Mouse (Mus musculus) c-Kit-positive CD71-positive TER-119-negative erythroid progenitor cells, embryonic 14.5 days (primary cell): ENCODE measurements around the gene Naip2.
"Not testable (repeated sequence)": the region's sequence is repeated elsewhere in the genome, so short reads cannot be mapped to it uniquely, and the experiment has no call there.

ENCODE experiments used
- DNase-seq: peaks from one replicate; pipeline ENCODE4 v3.0.0-alpha.2; 2013; ENCODE audit warnings: low read depth

The Naip2 gene

DNA sequence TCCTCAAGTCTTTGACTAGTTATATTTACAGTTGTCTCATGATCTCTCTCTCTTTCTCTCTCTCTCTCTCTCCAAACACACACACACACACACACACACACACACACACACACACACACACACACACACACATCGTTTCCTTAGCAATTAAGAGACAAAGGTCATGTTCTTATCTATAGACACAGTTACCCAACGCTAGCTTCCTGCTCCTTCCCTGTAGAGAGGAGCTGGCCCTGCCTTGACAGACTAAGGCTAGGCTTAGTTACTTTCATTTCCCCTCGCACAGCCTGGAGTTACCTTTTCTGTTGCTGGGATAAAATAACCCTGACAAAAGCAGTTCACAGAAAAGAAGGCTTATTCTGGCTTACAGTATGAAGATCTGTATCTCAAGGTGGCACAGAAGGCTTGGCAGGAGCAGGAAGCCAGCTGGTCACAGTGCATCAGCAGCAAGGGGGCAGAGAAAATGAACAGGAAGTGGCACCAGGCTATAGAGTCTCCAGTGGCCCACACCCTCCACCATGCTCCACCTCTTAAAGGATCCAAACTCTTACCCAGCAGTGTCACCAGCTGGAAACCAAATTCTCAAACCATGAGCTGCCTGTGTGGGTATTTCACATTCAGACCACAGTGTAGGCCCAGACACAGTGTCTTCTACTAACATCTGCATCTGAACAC lies at the start of gene Naip2:
TSS of gene Naip2 (minus strand) at position 434 of the 675 bp plus-strand sequence.
- DNase-seq = not testable (repeated sequence)

DNA sequence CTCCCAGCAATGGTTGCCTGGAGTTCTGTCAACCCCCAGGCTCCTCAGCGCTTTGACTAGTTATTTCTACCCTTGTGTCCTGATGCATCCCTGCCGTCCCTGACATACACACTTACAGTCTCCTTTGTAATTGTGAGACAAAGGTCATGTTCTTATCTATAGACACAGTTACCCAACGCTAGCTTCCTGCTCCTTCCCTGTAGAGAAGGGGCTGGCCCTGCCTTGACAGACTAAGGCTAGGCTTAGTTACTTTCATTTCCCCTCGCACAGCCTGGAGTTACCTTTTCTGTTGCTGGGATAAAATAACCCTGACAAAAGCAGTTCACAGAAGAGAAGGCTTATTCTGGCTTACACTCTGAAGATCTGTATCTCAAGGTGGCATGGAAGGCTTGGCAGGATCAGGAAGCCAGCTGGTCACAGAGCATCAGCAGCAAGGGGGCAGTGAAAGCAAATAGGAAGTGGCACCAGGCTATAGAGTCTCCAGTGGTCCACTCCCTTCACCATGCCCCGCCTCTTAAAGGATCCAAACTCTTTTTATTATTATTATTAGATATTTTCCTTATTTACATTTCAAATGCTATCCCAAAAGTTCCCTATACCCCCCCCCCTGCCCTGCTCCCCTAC lies 45.1 kb upstream of the Naip2 start:
- DNase-seq = not testable (repeated sequence)

DNA sequence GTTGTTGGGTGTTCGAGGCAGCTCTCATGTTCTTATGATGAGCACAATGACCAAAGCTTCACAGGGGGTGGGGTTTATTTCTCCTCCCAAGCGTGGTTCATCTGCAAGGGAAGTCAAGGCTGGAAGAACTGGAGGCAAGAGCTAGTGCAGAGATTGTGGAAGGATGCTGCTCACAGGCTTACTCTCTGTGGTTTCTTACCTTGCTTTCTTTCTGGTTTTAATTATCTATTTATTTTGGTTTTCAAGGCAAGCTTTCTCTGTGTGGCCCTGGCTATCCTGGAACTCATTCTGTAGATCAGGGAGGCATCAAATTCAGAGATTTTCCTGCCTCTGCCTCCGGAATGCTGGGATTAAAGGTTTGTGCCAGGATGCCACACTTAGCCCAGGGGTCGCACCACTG lies 44.3 kb upstream of the Naip2 start, which contains the start of gene Naip5:
TSS of gene Naip5 (minus strand) at position 101 of the 400 bp plus-strand sequence.
- DNase-seq = not testable (repeated sequence)

- DNase-seq = no peak
Observed at GRCm38 (mm10) chr13:100243702-100244101, 41.8 kb upstream of the Naip2 start.

GRCm38 (mm10) chr13:100213683-100214082 lies 11.8 kb upstream of the Naip2 start:
- DNase-seq = not testable (repeated sequence)

GRCm38 (mm10) chr13:100210540-100210939 lies 8.6 kb upstream of the Naip2 start:
- DNase-seq = peak; percentile 53

DNA sequence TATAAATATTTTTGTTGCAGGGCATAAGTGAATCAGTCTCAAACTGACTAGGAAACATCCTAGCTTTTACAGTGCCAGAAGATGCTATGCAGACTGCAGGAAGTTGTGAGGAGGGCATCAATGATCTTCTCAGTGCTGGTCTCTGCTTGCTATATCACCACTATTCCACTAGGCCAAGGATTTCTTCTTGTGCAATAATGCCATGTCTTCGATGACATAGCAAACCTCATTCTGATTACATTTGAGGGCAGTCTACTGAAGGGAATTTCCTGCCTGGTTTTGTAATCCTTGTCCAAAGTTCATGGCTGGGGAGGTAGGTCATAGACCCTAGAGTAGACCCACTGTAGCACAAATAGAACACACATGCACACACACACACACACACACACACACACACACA lies 1.4 kb upstream of the Naip2 start:
- DNase-seq = no peak

DNA sequence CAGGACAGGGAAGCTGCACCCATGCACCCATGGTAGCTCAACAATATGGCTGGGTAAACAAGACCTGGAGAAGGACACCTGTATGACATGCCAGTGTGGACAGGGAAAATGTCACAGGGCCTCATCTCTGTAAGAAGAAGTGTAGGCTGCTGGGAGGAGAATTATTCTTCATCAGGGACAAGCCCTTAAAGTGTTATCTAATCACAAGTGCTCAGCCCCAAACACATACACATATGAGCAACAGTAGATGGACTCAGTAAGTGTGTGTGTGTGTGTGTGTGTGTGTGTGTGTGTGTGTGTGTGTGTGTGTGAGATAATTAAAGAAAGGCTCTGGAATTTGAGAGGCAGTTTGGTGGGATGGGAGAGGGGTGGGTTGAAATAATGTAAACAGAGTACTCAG lies 1.1 kb downstream of the Naip2 start:
- DNase-seq = no peak

- no peak for DNase-seq
Observed at GRCm38 (mm10) chr13:100195421-100195820, 6.5 kb downstream of the Naip2 start.

- not testable (repeated sequence) for DNase-seq
Observed at GRCm38 (mm10) chr13:100183111-100183510, 18.8 kb downstream of the Naip2 start.

DNA sequence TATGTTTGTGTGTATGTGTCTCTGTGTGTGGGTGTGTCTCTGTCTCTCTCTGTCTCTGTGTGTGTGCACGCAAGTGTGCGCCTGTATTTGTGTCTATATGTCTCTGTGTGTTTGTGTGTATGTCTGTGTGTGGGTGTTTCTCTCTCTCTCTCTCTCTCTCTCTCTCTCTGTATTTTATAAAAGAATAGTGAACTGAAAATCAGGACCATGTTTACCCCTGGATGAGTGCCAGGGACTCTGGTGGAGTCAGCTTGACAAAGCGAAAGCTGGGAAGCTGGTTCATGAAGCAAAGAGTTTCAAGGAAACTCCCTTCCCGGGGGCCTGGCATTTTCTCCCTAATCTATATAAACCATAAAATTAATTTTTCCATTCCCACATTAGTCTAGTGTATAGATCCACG lies 27.5 kb downstream of the Naip2 start:
- not testable (repeated sequence) for DNase-seq

GRCm38 (mm10) chr13:100166378-100166777 lies 35.5 kb downstream of the Naip2 start:
- not testable (repeated sequence) for DNase-seq

DNA sequence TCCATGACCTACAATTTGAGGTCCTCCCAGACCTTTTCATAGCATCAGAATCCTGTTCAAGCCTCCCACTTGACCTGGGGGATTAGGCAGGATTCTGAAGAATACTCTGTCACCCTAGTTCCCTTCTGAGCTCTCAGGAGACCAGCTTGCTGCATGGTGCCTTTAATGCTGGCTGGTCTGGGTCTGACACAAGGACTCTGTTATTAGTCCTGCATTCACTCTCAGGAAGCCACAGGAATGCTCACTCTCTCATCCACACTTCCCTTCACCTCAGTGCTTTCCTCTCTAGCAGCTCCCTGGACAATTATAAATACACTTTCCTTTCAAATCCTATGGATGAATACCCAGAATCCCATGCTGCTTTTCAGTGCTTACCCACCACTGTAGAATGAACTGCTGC lies 39.4 kb downstream of the Naip2 start:
- DNase-seq = not testable (repeated sequence)

DNA sequence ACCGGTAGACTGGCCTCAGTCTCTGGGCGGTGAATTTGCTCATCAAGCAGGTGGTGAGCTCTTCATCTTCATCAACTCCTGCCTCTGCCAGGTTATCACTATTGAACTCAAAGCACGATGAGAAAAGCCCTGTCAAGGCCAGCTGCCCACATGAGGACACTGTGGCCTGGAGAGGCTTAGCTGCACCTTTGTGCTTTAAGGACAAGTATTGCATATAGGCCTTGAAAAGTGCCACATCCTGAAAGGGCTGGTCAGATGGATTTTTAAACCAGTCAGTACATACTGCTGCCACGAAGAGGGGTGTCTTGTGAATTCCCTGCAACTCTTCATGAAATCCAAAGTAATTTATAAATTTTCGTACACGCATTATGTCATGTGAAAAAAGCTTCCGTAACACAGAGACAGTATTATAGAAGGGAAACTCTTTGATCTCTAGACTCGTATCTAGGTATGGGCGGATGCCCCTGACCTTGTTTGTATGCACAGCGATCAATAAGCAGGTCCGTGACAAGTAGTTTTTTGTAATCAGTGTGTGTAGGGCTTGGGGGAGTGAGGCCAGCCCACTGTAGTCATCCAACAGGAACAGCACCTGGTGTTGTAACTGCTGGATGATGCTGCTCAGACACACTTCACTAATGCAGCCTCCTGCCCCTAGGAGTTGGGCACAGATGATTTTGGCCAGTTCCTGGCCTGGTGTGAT lies 40.6 kb downstream of the Naip2 start:
- DNase-seq = not testable (repeated sequence)

DNA sequence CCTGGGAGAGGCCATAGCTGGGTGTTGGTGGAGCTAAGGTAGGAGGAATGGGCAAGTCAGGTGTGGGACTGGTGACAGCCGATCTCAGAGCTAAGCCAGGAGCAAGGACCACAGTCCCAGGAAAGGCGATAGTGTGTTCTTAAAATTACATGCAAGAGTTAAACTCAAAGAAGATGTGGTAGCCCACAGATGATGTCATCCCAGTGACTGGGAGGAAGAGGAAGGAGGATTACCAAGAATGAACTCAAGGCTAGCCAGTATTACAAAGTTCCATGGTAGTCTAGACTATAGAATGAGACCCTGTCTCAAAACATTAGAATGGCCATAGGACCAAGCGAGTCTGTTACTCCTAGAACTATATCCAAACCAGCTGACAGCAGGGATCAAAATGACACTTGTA lies 45.3 kb downstream of the Naip2 start:
- DNase-seq = no peak

DNA sequence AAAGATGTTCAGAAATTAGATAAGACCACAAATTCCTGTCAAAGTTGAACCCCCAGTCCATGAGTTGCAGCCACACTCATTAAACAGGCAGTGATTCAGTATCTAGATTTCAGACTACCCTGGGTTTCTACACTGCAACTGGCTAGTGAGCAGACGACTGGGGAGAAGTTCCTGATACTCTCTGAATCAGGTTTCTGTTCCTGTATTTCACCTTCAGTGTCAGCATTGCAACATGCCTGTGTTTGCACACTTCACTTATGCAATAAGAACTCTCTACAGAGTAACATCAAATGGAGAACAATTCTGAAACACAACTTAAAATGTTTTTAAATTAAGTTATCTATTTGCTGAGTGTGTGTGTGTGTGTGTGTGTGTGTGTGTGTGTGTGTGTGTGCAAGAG lies 49.2 kb downstream of the Naip2 start:
- DNase-seq = no peak

DNA sequence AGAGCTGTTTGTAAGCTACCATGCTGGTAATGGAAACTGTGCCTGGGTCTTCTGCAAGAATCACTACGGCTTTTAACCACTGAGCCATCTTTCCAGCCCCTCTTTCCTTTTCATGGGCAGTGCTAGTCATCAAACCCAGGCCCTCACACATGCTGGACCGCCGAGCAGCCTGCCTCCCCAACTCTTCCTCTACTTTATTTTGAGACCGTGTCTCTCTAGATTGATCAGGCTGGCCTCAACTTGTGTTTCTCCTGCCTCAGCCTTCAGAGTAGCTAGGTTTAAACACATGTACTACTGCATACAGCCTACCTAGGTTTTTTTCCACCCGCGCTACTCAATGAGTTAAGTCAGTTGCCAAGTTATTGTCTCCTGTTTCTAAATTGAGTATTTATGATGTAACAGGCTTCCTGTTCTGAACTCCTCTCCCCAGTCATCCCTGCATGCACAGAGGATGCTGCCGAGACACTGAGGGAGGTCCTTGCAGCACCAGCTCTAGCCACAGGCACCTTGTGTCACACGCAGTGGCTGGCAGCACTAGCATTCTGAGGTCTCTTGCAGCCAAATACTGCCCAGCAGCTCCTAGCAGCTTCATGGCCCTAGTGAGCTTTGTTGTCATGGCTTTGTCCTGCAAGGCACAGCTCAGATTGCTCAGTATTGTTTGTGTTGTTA lies 60.1 kb downstream of the Naip2 start:
- DNase-seq = no peak

GRCm38 (mm10) chr13:100125258-100125643 lies 76.6 kb downstream of the Naip2 start:
- DNase-seq = peak; percentile 11

- peak; percentile 88 for DNase-seq
Observed at GRCm38 (mm10) chr13:100124423-100125257, 77.3 kb downstream of the Naip2 start, which contains the start of gene Smn1. Smn1 (plus strand) TSS chr13:100124852.

- DNase-seq = no peak
Observed at GRCm38 (mm10) chr13:100123970-100124369, 77.9 kb downstream of the Naip2 start.

- peak; percentile 14 for DNase-seq
Observed at GRCm38 (mm10) chr13:100112218-100112972, 89.5 kb downstream of the Naip2 start.
